Mouse (Mus musculus) mouse trophoblast stem cell (cell line): ENCODE measurements around the gene Rfx4.

Experiments used
- in situ Hi-C, 2 experiments: fragments of 300-500 bp; cut with MseI, MboI; formaldehyde crosslinking; loops; 2 replicates in 1 of 2; 3 replicates in 1 of 2; pipeline ENCODE4 v1.15.1; 2025

Rfx4 gene

DNA sequence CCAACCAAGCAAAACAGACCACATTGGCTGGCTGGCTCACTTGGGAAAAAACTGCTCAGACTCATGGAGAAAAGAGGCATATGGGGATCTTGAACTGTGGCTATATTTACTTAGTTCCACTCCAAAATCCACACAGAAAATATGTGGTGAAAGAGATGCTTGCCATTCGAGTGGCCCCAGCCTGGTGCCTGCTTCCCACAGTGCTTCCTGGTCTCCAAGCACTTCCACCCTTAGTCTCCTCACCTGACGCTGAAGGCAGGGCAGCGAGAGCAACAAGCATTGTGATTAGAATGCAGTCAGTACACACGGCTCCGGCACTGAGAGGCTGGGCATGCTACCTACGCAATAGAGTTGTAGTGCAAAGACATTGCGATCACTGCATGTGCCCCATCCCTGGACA lies 111.7 kb downstream of the Rfx4 start:
- in situ Hi-C loops: no loop called here

DNA sequence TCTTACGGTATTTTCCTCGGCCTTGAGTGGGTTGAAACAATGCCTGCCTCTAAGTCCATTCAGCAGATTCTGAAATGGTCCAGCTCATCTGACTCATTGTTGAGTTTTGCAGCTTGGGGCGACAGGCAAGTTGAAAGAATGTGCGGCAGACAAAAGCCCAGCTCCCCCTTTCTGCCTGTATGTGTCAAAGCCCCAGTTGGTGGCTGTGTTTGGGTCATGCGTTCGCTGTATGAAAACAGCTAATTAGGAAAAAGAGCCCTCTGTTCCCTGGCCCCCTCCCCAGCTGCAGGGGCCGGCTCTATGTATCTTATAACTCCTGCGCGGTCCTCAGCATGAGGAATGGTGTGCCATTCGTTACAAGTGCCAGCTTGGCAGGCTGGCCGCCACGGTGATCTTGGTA lies 115.4 kb downstream of the Rfx4 start:
- in situ Hi-C loops: no loop called here

DNA sequence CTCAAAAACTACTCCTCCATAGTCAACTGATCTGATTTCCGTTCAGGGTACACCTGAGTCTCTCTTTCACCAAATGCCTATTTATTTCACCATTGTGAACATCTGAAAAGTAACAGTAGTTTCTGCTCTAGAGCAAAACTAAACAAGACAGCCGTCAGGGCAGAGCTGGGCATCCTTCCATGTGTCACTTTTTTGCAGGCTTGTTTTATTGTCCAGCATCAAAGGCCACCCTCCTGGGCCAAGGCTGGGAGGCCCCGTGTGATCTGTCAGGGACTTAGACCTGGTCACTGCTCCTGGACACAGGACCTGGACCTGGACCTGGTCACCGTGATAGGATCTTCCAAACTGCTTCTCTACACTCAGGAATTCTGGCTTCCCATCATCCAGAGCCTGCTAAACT lies 116.1 kb downstream of the Rfx4 start:
- in situ Hi-C loops: no loop called here

DNA sequence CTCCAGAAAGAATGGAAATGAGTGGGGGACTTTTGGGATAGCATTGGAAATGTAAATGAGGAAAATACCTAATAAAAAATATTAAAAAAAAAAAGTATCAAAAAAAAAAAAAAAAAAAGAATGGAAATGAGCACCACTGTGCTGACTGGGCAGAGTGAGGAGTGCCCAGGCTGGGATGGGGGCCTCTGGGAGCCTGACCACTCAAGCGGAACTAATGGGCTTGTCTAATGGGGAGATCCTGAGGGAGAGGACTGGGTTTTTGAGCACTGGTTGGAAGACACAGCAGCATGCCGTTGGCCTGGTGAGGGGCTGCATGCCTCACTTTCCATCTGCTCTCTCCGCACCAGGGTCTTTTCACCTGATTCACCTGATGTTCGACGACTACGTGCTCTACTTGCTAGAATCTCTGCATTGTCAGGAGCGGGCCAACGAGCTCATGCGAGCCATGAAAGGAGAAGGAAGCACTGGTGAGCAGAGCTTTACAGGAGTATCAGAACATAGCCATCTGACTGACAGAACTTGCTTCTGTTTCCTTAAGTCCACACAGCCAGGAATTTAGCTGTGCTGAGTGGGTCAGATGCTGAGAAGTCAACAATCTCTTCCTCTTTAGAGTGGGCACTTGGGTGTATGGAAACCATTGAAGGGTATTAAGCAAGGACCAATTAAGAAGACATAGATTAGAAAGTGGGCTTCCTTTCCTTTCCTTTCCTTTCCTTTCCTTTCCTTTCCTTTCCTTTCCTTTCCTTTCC lies 124.1 kb downstream of the Rfx4 start:
- in situ Hi-C loops: no loop called here

DNA sequence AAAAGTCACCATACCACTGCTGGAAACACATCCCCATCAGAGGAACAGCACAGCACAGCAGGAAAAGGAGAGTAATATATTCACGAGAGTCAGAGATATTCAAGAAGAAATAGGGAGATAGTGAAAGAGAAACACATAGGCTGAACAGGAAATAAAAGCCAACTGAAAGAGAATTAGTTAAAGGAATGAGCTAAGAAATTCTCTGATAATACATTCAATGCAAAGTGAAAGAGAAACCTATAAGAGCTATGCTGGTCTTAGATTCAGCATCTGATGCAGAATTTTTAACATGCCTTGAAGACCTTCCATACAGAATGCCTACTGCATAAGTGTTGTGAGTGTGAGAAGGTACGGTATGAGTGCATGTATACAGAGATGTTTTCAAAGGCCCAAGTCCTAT lies 126.7 kb downstream of the Rfx4 start:
- in situ Hi-C loops: no loop called here

DNA sequence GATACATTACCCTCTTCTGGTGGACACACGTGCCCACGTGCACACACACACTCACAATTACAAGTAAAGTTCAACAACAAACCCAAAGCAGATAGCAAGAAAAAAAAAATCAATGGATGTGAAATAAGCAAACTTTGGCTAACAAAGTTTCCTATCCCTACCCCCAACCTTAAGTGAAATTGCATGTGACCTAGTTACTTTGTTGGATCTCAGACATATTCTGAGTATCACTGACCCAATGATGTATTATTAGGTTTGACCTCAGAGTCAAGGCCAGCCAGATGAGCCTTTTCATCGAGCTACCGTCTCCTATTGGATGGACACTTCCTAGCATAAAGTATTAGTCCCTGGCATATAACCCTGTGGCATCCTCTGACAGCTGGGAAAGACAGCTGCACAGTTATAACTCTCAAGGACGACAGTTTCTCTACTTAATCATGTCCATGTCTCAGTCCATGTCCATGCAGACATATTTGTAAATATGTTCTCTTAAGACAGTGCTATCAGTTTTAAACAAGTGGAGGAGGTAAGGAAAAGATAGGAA lies 129.6 kb downstream of the Rfx4 start:
- in situ Hi-C loops: no loop called here

DNA sequence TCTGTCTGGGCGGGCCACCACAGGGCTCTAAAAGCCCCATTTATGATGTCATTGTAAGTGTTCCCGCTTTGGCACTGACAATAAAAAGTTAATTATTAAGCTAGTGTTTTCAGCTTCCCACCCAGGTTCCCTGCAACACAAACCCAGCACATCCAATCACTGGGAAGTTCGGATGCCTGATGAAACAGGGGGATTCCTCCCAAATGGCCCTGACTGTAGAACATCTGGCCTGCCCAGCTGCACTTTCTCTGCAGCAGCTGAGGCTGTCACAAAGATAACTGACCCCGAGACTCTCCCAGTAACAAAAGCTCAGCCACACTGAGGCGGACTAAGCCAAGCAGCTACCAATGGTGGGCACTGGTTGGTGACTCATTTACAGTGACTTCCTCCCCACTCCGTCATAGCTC lies 130.4 kb downstream of the Rfx4 start:
- in situ Hi-C loops: no loop called here

DNA sequence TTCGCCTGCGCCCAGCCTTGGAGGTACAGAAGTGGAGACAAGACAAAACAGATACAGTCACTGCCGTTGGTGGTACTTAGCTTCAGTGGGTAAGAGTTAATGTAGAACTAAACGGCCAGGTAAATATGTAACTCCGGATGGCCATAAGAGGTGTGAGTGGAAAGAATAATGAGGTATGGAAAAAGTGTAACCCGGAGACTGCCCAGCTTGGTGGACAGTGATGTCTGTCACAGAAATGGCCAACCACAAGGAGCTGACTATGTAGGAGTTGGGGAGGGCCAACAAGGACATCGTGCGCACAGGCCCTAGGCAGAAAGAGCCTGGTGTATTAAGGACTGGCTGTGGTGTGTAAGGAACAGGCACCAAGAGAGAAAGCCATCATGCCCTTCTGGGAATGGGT lies 130.9 kb downstream of the Rfx4 start:
- in situ Hi-C loops: no loop called here

DNA sequence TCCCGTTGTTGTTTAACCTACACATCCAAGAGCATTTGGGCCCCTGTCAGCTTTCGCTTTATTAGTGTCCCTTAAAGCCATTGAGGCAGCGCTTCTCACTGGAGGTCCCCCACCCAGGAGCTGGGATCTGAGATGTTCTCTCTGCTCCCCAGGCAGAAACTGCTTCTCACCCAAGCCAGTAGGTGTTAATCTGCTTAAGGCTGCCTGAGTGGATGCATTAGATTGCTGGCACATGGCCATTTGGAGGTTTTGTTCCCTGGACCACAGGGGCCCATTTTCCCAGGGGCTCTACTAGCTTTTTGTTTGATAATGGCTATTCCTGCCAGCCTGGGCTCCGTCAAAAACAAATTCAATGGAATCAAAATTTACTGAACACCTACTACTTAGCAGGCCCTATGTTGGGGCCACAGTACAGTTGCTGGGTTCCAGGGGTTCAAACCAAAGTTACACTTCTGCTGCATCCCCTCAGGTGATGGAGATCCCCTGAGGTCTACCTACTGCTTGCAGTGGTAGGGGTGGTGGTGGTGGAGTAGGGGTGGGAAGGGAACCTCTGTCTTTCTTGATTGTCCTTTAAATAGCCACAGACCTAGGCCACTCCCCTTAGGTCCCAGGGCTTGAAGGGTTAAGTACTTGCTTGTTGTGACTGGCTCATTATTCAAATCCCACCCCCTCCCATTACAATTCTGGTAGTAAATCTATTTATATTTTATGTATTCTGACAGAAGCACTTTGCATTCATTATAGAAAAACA lies 133.4 kb downstream of the Rfx4 start:
- in situ Hi-C loops: no loop called here

DNA sequence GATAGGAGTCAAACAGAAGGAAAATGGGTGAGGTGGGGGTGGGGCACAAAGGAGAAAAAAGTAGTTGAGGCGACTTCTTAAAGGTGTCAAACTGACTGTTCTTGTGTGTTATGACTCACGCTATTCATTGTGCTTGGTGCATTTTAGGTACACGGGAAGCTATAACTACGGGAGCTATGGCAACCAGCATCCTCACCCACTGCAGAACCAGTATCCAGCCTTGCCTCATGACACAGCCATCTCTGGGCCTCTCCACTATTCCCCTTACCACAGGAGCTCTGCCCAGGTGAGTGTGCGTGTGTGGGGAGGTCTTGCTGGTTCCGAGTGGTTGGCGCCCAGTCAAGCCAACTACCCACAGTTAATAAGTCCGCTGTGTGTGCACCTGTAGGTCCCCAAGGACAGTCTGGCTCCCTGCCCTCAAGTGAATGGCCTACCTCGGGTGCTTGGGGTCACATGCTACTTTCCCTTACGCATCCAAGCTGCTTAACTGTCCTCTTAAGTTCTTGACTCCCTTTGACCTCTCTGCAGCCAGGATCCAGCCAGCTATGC lies 140.0 kb downstream of the Rfx4 start:
- in situ Hi-C loops: no loop called here

DNA sequence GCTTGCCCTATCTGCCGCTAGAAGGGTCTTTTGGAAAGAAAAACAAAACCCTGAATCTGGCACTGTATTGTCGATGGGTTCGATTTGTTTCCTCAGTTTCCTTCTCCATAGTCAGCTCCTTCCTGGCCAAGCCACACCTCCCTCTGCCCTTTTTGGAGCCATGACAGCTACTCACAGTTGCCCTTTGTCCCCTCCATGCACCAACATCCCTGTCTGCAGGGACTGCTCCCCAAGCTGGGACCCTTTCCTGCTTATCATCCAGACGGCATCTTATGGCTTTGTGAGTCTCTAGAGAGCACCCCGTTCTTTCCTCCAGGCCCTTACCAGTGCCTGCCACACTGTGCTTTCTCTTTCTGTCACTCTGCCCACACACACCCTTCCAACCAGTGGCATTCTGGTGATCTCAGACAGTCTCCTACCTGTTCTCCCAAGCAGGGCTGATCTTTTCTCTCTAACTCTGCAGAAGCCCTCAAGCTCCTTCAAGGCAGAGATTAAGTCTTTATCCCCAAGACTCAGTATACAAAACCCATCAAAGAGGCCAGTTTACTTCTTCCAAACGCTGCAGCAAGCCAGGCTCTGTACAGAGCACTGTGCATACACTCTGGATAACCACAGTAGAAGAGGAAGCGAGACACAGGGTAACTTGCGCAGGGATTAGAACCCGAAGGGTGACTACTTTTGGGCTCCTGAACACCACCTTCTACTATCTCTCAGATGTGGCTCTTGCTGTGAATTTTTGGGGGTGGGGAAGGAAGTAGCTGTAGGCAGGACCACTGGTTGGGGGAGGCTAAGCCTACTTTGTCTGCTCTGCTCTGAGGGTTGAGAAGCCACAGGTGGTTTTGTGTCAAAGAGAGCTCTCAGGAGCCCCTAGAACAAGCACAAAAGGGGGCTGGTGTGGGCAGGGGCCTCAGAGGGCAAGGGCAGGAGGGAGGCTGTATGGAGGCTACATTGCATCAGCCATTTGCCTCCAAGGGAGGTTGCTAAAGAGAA lies 141.4 kb downstream of the Rfx4 start:
- in situ Hi-C loops: no loop called here

DNA sequence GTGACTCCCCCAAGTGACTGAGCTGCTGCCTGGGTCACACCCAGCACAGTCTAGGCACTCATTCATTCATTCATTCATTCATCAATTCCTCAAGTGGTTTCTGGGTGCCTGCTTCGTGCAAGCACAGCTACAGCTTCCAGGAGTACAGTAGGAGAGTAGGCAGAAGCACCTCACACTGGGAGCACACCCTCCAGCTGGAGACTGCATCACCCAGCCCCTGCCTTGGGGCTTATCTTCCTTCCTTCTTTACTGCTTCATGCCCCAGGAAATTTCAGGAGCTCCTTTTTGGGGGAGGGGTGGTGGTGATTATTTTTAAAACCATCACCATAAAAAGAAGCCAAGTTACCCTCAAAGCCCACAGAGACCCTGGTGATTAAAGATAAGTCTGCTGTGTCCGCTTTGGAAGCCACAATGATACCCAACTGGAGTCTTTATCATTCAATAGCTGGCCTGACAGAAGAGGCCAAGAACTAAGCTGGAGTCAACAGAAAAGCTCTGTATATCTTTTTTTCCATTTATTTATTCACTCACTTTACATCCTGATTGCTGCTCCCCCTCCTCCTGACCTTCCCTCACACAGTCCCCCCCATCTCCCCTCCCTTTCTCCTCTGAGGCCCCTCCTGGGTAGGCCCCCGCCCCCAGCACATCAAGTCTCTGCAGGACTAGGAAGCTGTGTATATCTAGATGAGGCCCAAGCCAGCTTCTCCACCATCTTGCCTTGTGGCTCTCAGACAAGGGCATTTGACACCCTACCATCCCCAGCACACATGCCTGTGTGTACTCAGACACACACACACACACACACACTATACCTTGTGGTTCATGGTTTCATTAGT lies 142.5 kb downstream of the Rfx4 start:
- in situ Hi-C loops: no loop called here

DNA sequence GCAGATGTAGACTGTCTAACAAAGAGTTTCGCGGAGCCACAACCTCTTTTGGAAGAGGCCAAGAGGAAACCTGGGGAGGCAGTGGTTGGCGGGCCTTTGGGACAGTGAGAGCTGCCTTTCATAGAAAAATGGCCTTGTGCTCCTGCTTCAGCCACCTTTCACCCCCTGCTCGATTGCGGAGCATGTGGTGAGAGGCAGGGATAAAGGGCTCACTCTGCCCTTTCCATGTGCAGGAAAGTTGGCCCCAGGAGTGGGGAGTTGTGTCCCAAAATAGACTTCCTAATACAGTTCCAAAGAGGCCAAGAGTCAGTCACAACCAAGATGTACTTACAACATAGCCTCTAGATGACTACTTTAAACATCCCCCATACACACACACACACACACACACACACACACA lies 145.8 kb downstream of the Rfx4 start:
- in situ Hi-C loops: no loop called here

DNA sequence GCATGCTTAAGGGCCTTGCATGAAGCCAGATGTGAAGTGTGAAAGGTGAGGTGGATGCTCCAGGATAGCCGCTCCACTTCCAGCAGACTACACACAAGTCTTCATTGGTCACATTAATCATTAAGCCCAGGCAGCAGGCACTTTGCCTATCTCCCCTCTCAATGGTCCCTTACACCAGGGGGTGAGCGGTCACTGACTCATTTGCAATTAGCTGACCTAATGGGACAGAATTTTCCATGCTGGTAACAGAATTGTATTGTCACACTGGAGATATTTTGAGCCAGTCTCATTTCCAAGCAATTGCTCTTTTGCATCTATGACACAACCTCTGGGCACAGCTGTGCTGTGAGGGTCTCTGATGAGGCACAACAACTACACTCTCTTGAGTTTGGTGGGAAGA lies 146.4 kb downstream of the Rfx4 start:
- in situ Hi-C loops: no loop called here

DNA sequence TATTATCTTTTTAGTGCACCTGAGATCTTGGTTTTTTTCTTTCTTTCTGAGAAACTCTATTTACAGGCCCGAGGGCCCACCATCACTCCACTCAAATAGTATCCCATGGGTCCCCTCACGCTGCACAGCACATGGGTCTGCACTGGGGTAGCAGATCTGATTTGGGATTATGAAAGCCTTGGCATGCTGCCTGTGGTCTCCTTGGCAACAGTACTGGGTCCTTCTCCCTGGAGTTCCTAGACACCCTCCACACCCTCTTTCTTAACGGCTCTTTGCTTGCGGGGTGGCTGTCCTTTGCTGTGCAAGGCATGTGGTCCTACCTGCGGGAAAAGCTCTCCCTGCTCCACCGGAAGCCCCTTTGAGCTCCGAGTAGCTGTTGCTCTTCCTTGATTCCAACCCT lies 147.4 kb downstream of the Rfx4 start:
- in situ Hi-C loops: no loop called here

DNA sequence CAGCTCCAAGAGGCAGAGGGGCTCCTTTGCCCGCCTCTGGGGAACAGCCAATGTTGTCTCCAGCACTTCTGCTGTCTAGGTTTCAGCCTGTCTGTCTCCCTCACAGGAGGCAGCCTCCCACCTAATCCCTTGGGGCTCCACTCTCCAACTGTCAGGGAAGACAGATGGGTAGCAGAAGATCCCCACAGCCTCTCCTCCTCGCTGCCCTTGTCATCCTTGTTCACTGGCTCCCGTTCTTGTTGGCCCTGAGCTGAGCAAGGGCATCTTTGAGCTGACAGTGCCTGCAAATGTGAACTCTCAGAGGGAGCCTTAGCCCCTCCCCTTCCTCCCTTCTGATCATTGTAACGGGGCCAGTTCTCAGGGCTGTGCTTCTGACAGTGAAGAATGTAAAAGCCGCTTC lies 147.9 kb downstream of the Rfx4 start:
- in situ Hi-C loops: no loop called here

DNA sequence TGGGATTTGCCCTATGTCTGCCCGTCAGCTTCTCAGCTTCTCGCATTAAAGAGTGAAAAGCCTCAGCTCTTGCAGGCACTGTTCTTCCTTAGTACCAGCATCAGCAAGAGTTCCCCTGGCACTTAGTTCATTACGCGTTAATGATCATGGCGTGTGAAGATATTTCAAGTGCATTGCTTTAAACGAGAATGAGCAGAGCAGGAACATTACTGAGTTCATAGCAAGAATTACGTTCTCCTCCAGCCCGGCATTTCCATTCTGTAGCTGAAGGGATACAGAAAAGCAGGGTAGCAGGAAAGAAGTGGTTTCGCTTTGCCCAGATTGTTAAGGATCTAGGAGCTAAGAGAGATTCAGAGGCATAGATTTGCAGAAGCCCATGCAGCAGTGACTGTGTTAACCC lies 151.0 kb downstream of the Rfx4 start:
- in situ Hi-C loops: no loop called here

DNA sequence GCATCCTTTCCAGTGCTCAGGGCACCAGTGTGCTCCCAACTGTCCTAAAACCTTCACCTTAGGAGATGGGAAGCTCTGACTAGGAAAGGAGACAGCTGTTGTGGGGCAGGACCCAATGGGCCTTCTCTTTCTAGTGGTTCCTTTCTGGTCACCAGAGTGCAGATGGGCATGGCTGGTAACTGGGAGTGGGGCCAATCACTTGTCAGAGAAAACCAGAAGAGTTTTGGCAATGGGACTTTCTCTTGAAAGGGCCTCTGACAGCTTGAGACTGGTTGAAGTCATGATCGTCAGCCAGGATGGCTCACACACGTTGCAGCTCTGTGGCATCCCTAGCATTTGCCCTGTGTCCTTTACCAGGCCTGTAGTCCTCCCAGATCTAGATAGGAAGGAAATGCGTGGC lies 152.1 kb downstream of the Rfx4 start:
- in situ Hi-C loops: no loop called here

DNA sequence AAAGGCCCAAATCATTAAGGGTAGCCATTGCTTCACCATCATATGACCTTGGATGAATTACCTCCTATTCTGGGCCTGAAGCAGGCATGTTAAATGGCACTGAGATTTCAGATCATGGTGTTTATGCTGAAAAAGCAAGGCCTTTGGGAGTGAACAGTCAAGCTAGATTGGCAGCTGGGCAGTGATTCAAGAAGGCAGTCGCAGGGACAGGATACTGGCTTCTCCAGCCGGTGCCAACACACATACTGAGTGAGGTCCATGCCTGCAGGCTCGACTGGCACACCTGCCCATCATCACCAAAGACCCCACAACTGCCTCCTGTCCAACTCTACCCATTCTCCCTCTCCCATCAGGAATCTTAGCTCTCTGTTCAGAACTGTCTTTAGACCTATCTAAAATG lies 152.6 kb downstream of the Rfx4 start:
- in situ Hi-C loops: no loop called here

DNA sequence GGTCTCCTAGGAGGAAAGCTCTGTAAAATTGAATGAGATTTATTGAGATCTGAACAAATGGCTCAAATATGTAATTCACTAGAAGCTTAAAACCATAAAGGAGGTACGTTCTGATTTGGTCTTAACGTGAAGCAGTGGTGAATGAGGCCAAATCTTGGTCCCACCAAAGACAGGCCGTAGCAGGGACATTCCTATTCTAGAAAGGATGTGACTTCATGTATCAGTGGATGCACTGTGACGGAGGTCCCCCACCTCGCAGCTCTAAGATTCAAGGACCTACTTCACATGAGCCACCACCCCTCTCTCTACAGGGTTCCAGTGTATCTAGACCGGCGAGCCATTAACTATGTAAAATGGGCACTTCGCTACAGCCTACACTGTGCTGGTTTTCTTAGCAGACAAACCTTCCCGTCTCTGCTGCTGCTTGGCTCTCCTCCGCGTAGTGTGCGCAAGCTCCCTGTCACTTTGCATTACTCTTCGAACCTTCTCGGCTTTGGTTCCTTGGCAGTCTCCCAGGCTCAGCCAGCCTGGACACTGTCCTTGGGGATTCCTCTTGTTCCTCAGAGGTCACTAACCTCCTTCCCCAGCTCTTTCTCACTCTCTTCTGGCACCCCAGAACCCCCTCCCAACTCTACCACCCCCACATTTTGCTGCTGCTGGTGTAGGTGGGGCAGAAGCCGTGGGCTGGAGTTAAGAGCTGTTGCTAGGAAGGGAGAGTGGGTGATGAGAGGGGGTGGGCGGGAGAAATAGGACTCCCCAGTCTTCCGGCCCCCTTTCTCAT lies 153.3 kb downstream of the Rfx4 start:
- in situ Hi-C loops: no loop called here
